8 mouse cellular contexts compared by ENCODE assay signal in genomic region chr15:89075478-89076147, GRCm38 (mm10). TPM values are rescaled to one million over a fixed set of nuclear protein-coding genes. Genes with fewer than 3 reads are reported as not detected.
DNase-seq lines count a peak whose midpoint lies in the region; ATAC-seq lines count a peak whose summit lies in the region.

No protein-coding gene starts in this region.

- intact Hi-C loops in left cerebral cortex, postnatal 25 days (cut with DNase I) = loop anchor here (5.0 kb wide), 1 partner anchor 248 kb away; no protein-coding TSS in a partner anchor

- DNase-seq in adrenal gland, adult 18-20 months (ENCODE audit: low spot score in 2 of 2) = peak; percentile 85 to 86
- DNase-seq in embryo, embryonic 10 days (ENCODE audit: low spot score) = peak; percentile 83
- DNase-seq in gastrocnemius, postnatal 10 days = peak; percentile 92
- peak; percentile 82 to 84 for DNase-seq in left cerebral cortex, postnatal 25 days (ENCODE audit: low spot score in 2 of 2)
- DNase-seq in mesoderm, embryonic 11.5 days (ENCODE audit: low read depth, low spot score) = peak; percentile 90
- DNase-seq in right cerebral cortex, postnatal 25 days = peak; percentile 84
- peak; percentile 75 to 86 for DNase-seq in urinary bladder, postnatal 36 days (ENCODE audit: low spot score in 2 of 2)

- ATAC-seq in inflammation-experienced regulatory T-cells, adult 6 months = peak; percentile 53

RNA-seq across cellular contexts. Expression of gene Trabd, which starts 0.7 kb away (rescaled TPM):
- total RNA-seq in adrenal gland, adult 18-20 months (2021) = 10 to 100 TPM; 36.1 to 36.7 TPM
- total RNA-seq in gastrocnemius, postnatal 10 days (2021) = 10 to 100 TPM; 24.9 to 28.1 TPM
- polyA plus RNA-seq in inflammation-experienced regulatory T-cells, adult 6 months (2017; shearing (Covaris generic)) = 10 to 100 TPM; 22.4 to 43.3 (median 23.9) TPM
- 10 to 100 TPM; 15.8 to 17.9 TPM for total RNA-seq in left cerebral cortex, postnatal 25 days (2021)

RNA-seq across cellular contexts. Expression of gene Selenoo, which starts 13.3 kb away (rescaled TPM):
- 10 to 100 TPM; 32.3 to 39.5 TPM for total RNA-seq in adrenal gland, adult 18-20 months (2021)
- 10 to 100 TPM in 1 of 2 experiments, 1 to 10 TPM in 1; 9.1 to 10.1 TPM for total RNA-seq in gastrocnemius, postnatal 10 days (2021)
- polyA plus RNA-seq in inflammation-experienced regulatory T-cells, adult 6 months (2017; shearing (Covaris generic)) = 10 to 100 TPM in 2 of 3 experiments, 1 to 10 TPM in 1; 5.8 to 13.1 (median 12.1) TPM
- total RNA-seq in left cerebral cortex, postnatal 25 days (2021) = 10 to 100 TPM; 18.9 to 20.6 TPM

RNA-seq across cellular contexts. Expression of gene Panx2, which starts 16.1 kb away (rescaled TPM):
- total RNA-seq in adrenal gland, adult 18-20 months (2021) = 1 to 10 TPM in 1 of 2 experiments, under 1 TPM in 1; 0.96 to 1.2 TPM
- total RNA-seq in gastrocnemius, postnatal 10 days (2021) = under 1 TPM; 0.07 to 0.18 TPM
- not detected for polyA plus RNA-seq in inflammation-experienced regulatory T-cells, adult 6 months (2017; shearing (Covaris generic))
- total RNA-seq in left cerebral cortex, postnatal 25 days (2021) = 10 to 100 TPM; 95.4 to 95.5 TPM

RNA-seq across cellular contexts. Expression of gene Tubgcp6, which starts 47.3 kb away (rescaled TPM):
- 10 to 100 TPM; 10.8 to 13.0 TPM for total RNA-seq in adrenal gland, adult 18-20 months (2021)
- total RNA-seq in gastrocnemius, postnatal 10 days (2021) = 10 to 100 TPM in 1 of 2 experiments, 1 to 10 TPM in 1; 8.4 to 11.0 TPM
- 10 to 100 TPM; 12.2 to 17.7 (median 17.1) TPM for polyA plus RNA-seq in inflammation-experienced regulatory T-cells, adult 6 months (2017; shearing (Covaris generic))
- total RNA-seq in left cerebral cortex, postnatal 25 days (2021) = 10 to 100 TPM; 26.3 to 27.7 TPM

RNA-seq across cellular contexts. Expression of gene Hdac10, which starts 52.9 kb away (rescaled TPM):
- total RNA-seq in adrenal gland, adult 18-20 months (2021) = 10 to 100 TPM; 11.4 to 12.4 TPM
- 10 to 100 TPM in 1 of 2 experiments, 1 to 10 TPM in 1; 7.6 to 10.6 TPM for total RNA-seq in gastrocnemius, postnatal 10 days (2021)
- 10 to 100 TPM in 2 of 3 experiments, 1 to 10 TPM in 1; 8.6 to 29.8 (median 25.6) TPM for polyA plus RNA-seq in inflammation-experienced regulatory T-cells, adult 6 months (2017; shearing (Covaris generic))
- total RNA-seq in left cerebral cortex, postnatal 25 days (2021) = 10 to 100 TPM; 13.1 to 13.3 TPM

Comparison
In these comparisons a context has a peak if more than half of its experiments do, and no peak if none do; other contexts are left out.
1. Peak in every context shown above with its lines: DNase-seq and ATAC-seq.
2. RNA of gene Panx2, which starts 16.1 kb away (total RNA-seq): 95.4 to 95.5 TPM in left cerebral cortex, postnatal 25 days; 0.96 to 1.2 TPM in adrenal gland, adult 18-20 months and 0.07 to 0.18 TPM in gastrocnemius, postnatal 10 days; every median in the first group is over 10 times any median in the second.